Mouse (Mus musculus) forebrain, postnatal 0 days (tissue): ENCODE data around the gene Pkig. TPM values are rescaled to one million over a fixed set of nuclear protein-coding genes. Genes with fewer than 3 reads are reported as not detected.
A peak's percentile ranks its signal among the peaks of the same experiment; 100 is the strongest.
"Not testable (repeated sequence)": the region's sequence is repeated elsewhere in the genome, so short reads cannot be mapped to it uniquely, and the experiment has no call there.

ENCODE experiments used
- ATAC-seq: fragments of 200-750 bp; cut with Nextera tagmentation; 2 replicates; pipeline ENCODE4 v1.8.0; 2017; ENCODE audit warnings: mild to moderate bottlenecking, moderate library complexity
- DNase-seq: peaks from one replicate; pipeline ENCODE4 v3.0.0-alpha.2; 2015
- H3K27ac ChIP-seq: fragments of 300-500 bp; sonication (generic); 2 replicates; pipeline ENCODE4 v1.5.1; 2014; ENCODE audit warnings: low read depth, mild to moderate bottlenecking, antibody characterized with exemption, low read length, moderate library complexity, mixed read lengths
- H3K27me3 ChIP-seq: fragments of 300-500 bp; sonication (generic); 2 replicates; pipeline ENCODE4 v1.6.1; 2014; ENCODE audit warnings: mild to moderate bottlenecking, low read length, mixed read lengths; ENCODE audit not compliant: insufficient read depth
- H3K36me3 ChIP-seq: fragments of 300-500 bp; sonication (generic); 2 replicates; pipeline ENCODE4 v1.6.1; 2014; ENCODE audit warnings: mild to moderate bottlenecking, moderate library complexity; ENCODE audit not compliant: insufficient read depth
- H3K4me1 ChIP-seq: fragments of 300-500 bp; sonication (generic); 2 replicates; pipeline ENCODE4 v1.6.1; 2014; ENCODE audit warnings: antibody characterized with exemption; ENCODE audit not compliant: insufficient read depth
- H3K4me2 ChIP-seq: fragments of 300-500 bp; sonication (generic); 2 replicates; pipeline ENCODE4 v1.6.1; 2014; ENCODE audit warnings: low read depth, mild to moderate bottlenecking, moderate library complexity
- H3K4me3 ChIP-seq: fragments of 300-500 bp; sonication (generic); 2 replicates; pipeline ENCODE4 v1.5.1; 2014; ENCODE audit warnings: low read depth, low read length, mixed read lengths
- H3K9ac ChIP-seq: fragments of 300-500 bp; sonication (generic); 2 replicates; pipeline ENCODE4 v1.6.1; 2014; ENCODE audit warnings: mild to moderate bottlenecking
- H3K9me3 ChIP-seq: fragments of 300-500 bp; sonication (generic); 2 replicates; pipeline ENCODE4 v1.6.1; 2016; ENCODE audit warnings: low read length
- CTCF ChIP-seq: sonication (generic); IDR thresholded peaks from 2 replicates; pipeline ENCODE4 v1.5.1; 2016; ENCODE audit warnings: antibody characterized with exemption, control low read depth, low read depth
- WGBS: fragments of 180-500 bp; shearing (Covaris S2); extraction: QIAGEN DNeasy Blood & Tissue Kit; methylation state at CpG from one replicate; pipeline ENCODE4 v1.1.7; 2014; 5-methylcytosine and 5-hydroxymethylcytosine counted together
- polyA plus RNA-seq: library from polyadenylated mRNA; unstranded; fragments of >200 nt; fragmentation: Nextera tagmentation; extraction: Ambion mirVana; gene quantifications from 2 replicates; pipeline ENCODE4 v1.2.1, GENCODE M21; 2015
- total RNA-seq: library from RNA; depleted of rRNA; stranded (reverse); fragments of >200 nt; gene quantifications from 2 replicates; pipeline ENCODE4 v1.2.3, GENCODE M21; 2014

Pkig gene
- total and polyA plus RNA-seq, 2 experiments from 2014 or later, result 114 to 211 TPM

GRCm38 (mm10) chr2:163676745-163677144 lies 18.6 kb downstream of the Pkig start:
- no peak overlapping the region for H3K27ac ChIP-seq
- no peaks in the 10 kb centered on the region for H3K9me3 ChIP-seq
- H3K4me1 ChIP-seq, result 0 out of 2 replicates have a peak, but pooled peaks cover 6% of the 10 kb centered on the region
- H3K27me3 ChIP-seq, result no peaks in the 10 kb centered on the region
- H3K4me3 ChIP-seq, result no peak overlapping the region
- DNase-seq, result no peak
- H3K9ac ChIP-seq, result no peak overlapping the region
- no peak overlapping the region for H3K4me2 ChIP-seq
- ATAC-seq, result no peak
- 95% methylated on average over 3 of the region's 3 CpGs for WGBS
- H3K36me3 ChIP-seq, result no peaks in the 10 kb centered on the region
- TF ChIP-seq CTCF, result no peak

GRCm38 (mm10) chr2:163682344-163682743 lies 24.2 kb downstream of the Pkig start:
- Histone ChIP-seq H3K4me2 (no peak overlapping the region), H3K36me3 (no peaks in the 10 kb centered on the region), H3K27ac (no peak overlapping the region), H3K9ac (no peak overlapping the region), H3K27me3 (no peaks in the 10 kb centered on the region), H3K9me3 (no peaks in the 10 kb centered on the region), H3K4me3 (no peak overlapping the region), H3K4me1 (no peaks in the 10 kb centered on the region)
- ATAC-seq (no peak), DNase-seq (no peak)
- no peak for TF ChIP-seq CTCF
- WGBS, result 90% methylated on average over 2 of the region's 2 CpGs

GRCm38 (mm10) chr2:163685287-163685686 lies 27.1 kb downstream of the Pkig start:
- no peak overlapping the region for H3K4me2 ChIP-seq
- H3K4me1 ChIP-seq, result no peaks in the 10 kb centered on the region
- TF ChIP-seq CTCF, result no peak
- WGBS, result 50% methylated on average over 4 of the region's 4 CpGs
- no peaks in the 10 kb centered on the region for H3K9me3 ChIP-seq
- ATAC-seq, result no peak
- no peak for DNase-seq
- no peaks in the 10 kb centered on the region for H3K36me3 ChIP-seq
- H3K9ac ChIP-seq, result no peak overlapping the region
- peak overlapping the region; percentile 80 for H3K27ac ChIP-seq
- no peaks in the 10 kb centered on the region for H3K27me3 ChIP-seq
- H3K4me3 ChIP-seq, result no peak overlapping the region

GRCm38 (mm10) chr2:163685761-163686200 lies 27.6 kb downstream of the Pkig start:
- Histone ChIP-seq H3K9ac (no peak overlapping the region), H3K36me3 (no peaks in the 10 kb centered on the region), H3K4me1 (no peaks in the 10 kb centered on the region), H3K4me2 (no peak overlapping the region), H3K9me3 (no peaks in the 10 kb centered on the region), H3K27me3 (no peaks in the 10 kb centered on the region), H3K27ac (peak overlapping the region; percentile 80), H3K4me3 (no peak overlapping the region)
- peak; percentile 46 for DNase-seq
- ATAC-seq, result peak; percentile 77
- WGBS, result 55% methylated on average over 6 of the region's 6 CpGs
- TF ChIP-seq CTCF, result no peak

- H3K36me3 ChIP-seq, result no peaks in the 10 kb centered on the region
- H3K27ac ChIP-seq, result peak overlapping the region; percentile 80
- no peak overlapping the region for H3K9ac ChIP-seq
- no peaks in the 10 kb centered on the region for H3K27me3 ChIP-seq
- DNase-seq (no peak), ATAC-seq (peak; percentile 53)
- no peak overlapping the region for H3K4me3 ChIP-seq
- H3K9me3 ChIP-seq, result no peaks in the 10 kb centered on the region
- H3K4me1 ChIP-seq, result no peaks in the 10 kb centered on the region
- TF ChIP-seq CTCF, result no peak
- 79% methylated on average over 5 of the region's 5 CpGs for WGBS
- no peak overlapping the region for H3K4me2 ChIP-seq
These were observed 28.0 kb downstream of the Pkig start for GRCm38 (mm10) chr2:163686233-163686632.

- no peak overlapping the region for H3K4me3 ChIP-seq
- H3K9ac ChIP-seq, result no peak overlapping the region
- no peak for TF ChIP-seq CTCF
- H3K27ac ChIP-seq, result no peak overlapping the region
- 72% methylated on average over 3 of the region's 3 CpGs for WGBS
- H3K9me3 ChIP-seq, result no peaks in the 10 kb centered on the region
- ATAC-seq, result no peak
- no peak overlapping the region for H3K4me2 ChIP-seq
- no peaks in the 10 kb centered on the region for H3K27me3 ChIP-seq
- H3K4me1 ChIP-seq, result no peaks in the 10 kb centered on the region
- H3K36me3 ChIP-seq, result no peaks in the 10 kb centered on the region
- no peak for DNase-seq
These were observed 28.7 kb downstream of the Pkig start for GRCm38 (mm10) chr2:163686886-163687285.

- ATAC-seq, H3K27me3 ChIP-seq, H3K4me1 ChIP-seq, H3K27ac ChIP-seq, H3K9me3 ChIP-seq, H3K4me3 ChIP-seq, DNase-seq, H3K9ac ChIP-seq, H3K4me2 ChIP-seq, H3K36me3 ChIP-seq: not testable (repeated sequence)
- WGBS, result 97% methylated on average over 1 of the region's 1 CpGs
These were observed 30.2 kb downstream of the Pkig start for GRCm38 (mm10) chr2:163688377-163688776.

GRCm38 (mm10) chr2:163689771-163690170 lies 31.6 kb downstream of the Pkig start:
- 86% methylated on average over 3 of the region's 3 CpGs for WGBS
- Histone ChIP-seq H3K27ac (no peak overlapping the region), H3K4me2 (no peak overlapping the region)

More at GRCm38 (mm10) chr2:163689771-163690170, 31.6 kb downstream of the Pkig start:
- no peak for ATAC-seq
- H3K9me3 ChIP-seq, result no peaks in the 10 kb centered on the region
- H3K36me3 ChIP-seq, result no peaks in the 10 kb centered on the region
- H3K27me3 ChIP-seq, result no peaks in the 10 kb centered on the region
- no peak overlapping the region for H3K4me3 ChIP-seq
- DNase-seq, result no peak
- no peak for TF ChIP-seq CTCF
- no peak overlapping the region for H3K9ac ChIP-seq
- H3K4me1 ChIP-seq, result no peaks in the 10 kb centered on the region
